Mouse (Mus musculus) forebrain, embryonic 10.5 days (tissue): ENCODE measurements at regions not wholly inside any gene's neighbourhood (a gene's known extent, or its start where the extent isn't known, plus 50 kb on each side); places are given as distances from the start of the nearest gene placed in this dataset.
A peak's percentile ranks its signal among the peaks of the same experiment; 100 is the strongest.

Experiments used
- DNase-seq: peaks from one replicate; pipeline ENCODE4 v3.0.0-alpha.2; 2017; ENCODE audit warnings: low spot score; ENCODE audit errors: extremely low spot score
- H3K27ac ChIP-seq: fragments of 300-500 bp; sonication (generic); 2 replicates; pipeline ENCODE4 v1.5.1; 2016; ENCODE audit warnings: mild to moderate bottlenecking
- H3K27me3 ChIP-seq: fragments of 300-500 bp; sonication (generic); 2 replicates; pipeline ENCODE4 v1.6.1; 2016; ENCODE audit warnings: mild to moderate bottlenecking; ENCODE audit not compliant: poor library complexity, severe bottlenecking
- H3K36me3 ChIP-seq: fragments of 300-500 bp; sonication (generic); replicated peaks from 2 replicates; pipeline ENCODE4 v1.6.1; 2016; ENCODE audit warnings: mild to moderate bottlenecking, moderate library complexity
- H3K4me1 ChIP-seq: fragments of 300-500 bp; sonication (generic); 2 replicates; pipeline ENCODE4 v1.6.1; 2016
- H3K4me3 ChIP-seq: fragments of 300-500 bp; sonication (generic); 2 replicates; pipeline ENCODE4 v1.5.1; 2016; ENCODE audit warnings: mild to moderate bottlenecking, moderate library complexity
- H3K9me3 ChIP-seq: fragments of 300-500 bp; sonication (generic); 2 replicates; pipeline ENCODE4 v1.6.1; 2016; ENCODE audit warnings: mild to moderate bottlenecking, moderate library complexity
- WGBS: fragments of 180-500 bp; shearing (Covaris S2); methylation state at CpG from one replicate; pipeline ENCODE4 v1.1.7; 2016; 5-methylcytosine and 5-hydroxymethylcytosine counted together

DNA sequence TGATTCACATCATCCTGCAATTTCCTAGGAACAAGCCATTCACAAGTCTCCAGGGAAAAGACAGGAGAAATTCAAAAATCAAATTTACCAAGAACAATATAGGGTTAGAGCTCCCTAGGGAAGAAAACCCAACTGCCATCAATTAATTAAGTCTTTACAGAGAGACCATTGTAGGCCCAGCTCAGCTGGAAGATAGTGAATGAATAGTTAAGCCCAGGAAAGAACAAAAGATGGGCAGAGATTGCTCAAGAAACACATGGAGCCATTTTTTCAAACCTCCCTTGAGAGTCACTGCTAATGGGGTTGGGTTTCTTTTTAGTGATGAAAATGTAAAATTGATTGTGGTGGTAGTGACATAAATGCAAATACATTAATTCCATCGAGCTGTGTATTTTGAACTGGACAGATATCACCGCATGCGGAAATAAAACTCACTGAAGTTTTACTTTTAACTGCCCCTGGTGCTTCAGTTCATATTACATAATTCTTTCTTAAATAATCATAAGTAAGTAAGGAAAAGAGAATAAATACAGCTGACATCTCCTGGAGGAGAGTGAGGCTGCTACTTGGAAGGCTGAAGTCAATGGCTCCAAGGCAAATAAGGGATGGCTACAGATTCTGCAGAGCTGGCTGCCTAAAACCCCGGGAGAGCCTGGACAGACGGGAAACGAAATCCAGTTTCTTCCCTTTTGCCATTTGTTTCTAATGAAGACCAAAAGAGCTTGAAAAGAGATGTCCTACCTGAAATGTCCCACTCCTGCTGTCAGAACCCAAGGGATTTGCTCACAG, 106.5 kb downstream of the Fzd1 start:
- Histone ChIP-seq H3K9me3 (no peaks in the 10 kb centered on the region), H3K36me3 (no peaks in the 10 kb centered on the region), H3K27me3 (peaks cover 15% of the 10 kb centered on the region; the same call in 1 of the 2 replicates), H3K4me3 (no peak overlapping the region), H3K4me1 (peaks cover 24% of the 10 kb centered on the region), H3K27ac (peak overlapping the region; percentile 76)
- DNase-seq, result no peak
- WGBS, result 47% methylated on average over 6 of the region's 6 CpGs

- no peak for DNase-seq
- Histone ChIP-seq H3K27ac (0 out of 2 replicates have a peak overlapping the region, but pooled peaks have one; percentile 35), H3K4me1 (peaks cover 24% of the 10 kb centered on the region), H3K4me3 (no peak overlapping the region), H3K27me3 (peaks cover 15% of the 10 kb centered on the region; the same call in 1 of the 2 replicates), H3K36me3 (no peaks in the 10 kb centered on the region), H3K9me3 (no peaks in the 10 kb centered on the region)
- 62% methylated on average over 3 of the region's 3 CpGs for WGBS
These were observed 107.1 kb downstream of the Fzd1 start for GRCm38 (mm10) chr5:4650709-4651108.

DNA sequence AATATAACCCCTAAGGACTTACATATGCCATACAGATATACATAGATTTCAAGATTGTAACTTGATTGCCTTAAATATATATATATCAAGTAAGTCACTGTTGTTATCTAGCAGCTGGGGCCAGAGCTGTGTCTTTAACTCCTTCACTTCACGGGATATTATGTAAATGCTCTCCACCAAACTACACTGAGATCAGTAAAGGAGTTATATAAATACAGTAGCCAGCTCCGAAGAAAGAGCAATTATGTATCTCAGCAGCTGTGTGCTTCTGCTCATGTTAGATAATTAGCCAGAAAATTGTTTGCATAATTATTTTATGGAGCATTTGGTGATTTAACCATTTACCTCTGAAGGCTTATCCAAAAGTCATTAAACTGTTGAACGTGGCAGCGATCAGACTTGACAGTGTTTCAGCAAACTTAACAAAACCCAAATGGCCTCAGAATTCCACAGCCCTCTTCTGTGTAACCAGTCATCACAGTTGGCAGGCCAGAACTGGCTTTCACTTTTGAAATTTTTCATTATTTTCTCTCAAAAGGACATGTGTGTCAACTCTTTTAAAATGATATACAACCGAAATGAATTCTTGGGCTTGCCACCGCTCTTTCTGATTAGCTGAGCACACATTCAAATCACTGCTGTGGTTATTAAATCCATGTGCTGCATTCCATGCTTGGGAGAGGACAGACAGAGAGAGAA, 107.8 kb downstream of the Fzd1 start:
- Histone ChIP-seq H3K27me3 (peaks cover 15% of the 10 kb centered on the region; the same call in 1 of the 2 replicates), H3K36me3 (no peaks in the 10 kb centered on the region), H3K4me1 (peaks cover 24% of the 10 kb centered on the region), H3K4me3 (no peak overlapping the region), H3K27ac (no peak overlapping the region), H3K9me3 (no peaks in the 10 kb centered on the region)
- no peak for DNase-seq
- WGBS, result 67% methylated on average over 6 of the region's 6 CpGs

DNA sequence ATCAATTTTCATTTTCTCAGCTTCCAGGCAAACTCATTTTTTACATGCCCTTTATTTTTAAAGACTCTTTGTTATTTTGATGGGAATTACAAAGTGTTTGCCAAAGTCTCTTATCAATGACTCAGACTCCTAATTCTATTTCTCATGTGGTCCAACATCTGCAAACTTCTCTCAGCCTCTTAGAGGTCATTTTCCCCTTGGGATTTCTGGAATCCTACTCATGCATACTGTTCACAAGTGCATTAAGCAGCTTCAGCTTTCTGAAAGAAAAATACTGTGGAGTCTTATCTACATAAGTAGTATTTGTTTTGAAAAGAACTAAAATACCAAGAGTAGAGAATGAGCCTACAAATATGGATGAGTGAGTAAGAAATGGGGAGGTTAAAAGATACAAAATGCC, 116.8 kb downstream of the Fzd1 start:
- Histone ChIP-seq H3K36me3 (no peaks in the 10 kb centered on the region), H3K4me1 (no peaks in the 10 kb centered on the region), H3K27ac (no peak overlapping the region), H3K9me3 (no peaks in the 10 kb centered on the region), H3K27me3 (no peaks in the 10 kb centered on the region), H3K4me3 (no peak overlapping the region)
- DNase-seq, result no peak

DNA sequence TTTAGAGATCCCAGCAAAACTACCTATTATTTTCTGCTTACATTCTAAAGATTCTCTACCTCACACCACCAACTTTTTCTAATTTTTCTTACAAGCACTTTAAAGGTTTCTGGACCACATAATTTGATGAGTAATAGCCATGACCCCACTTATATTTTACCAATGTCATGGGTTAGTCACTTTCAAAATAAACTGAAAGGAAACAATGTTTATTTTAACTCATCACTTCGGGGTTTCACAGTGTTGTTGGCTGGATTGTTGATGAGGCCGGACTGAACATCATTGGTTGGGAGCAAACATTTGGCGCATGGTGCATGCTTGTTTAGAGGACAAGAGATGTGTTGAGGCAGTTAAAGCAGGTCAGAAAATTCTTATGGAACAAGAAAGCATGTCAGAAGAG, 124.1 kb downstream of the Fzd1 start:
- H3K9me3 ChIP-seq, result no peaks in the 10 kb centered on the region
- H3K4me1 ChIP-seq, result 0 out of 2 replicates have a peak, but pooled peaks cover 2% of the 10 kb centered on the region
- H3K27ac ChIP-seq, result no peak overlapping the region
- H3K4me3 ChIP-seq, result no peak overlapping the region
- 89% methylated on average over 3 of the region's 3 CpGs for WGBS
- H3K27me3 ChIP-seq, result no peaks in the 10 kb centered on the region
- no peaks in the 10 kb centered on the region for H3K36me3 ChIP-seq
- DNase-seq, result no peak

GRCm38 (mm10) chr5:4625206-4625605, 132.6 kb downstream of the Fzd1 start:
- 89% methylated on average over 6 of the region's 6 CpGs for WGBS
- no peak overlapping the region for H3K27ac ChIP-seq
- H3K4me3 ChIP-seq, result no peak overlapping the region
- no peaks in the 10 kb centered on the region for H3K36me3 ChIP-seq
- peaks cover 7% of the 10 kb centered on the region for H3K4me1 ChIP-seq
- no peaks in the 10 kb centered on the region for H3K9me3 ChIP-seq
- no peaks in the 10 kb centered on the region for H3K27me3 ChIP-seq
- no peak for DNase-seq

DNA sequence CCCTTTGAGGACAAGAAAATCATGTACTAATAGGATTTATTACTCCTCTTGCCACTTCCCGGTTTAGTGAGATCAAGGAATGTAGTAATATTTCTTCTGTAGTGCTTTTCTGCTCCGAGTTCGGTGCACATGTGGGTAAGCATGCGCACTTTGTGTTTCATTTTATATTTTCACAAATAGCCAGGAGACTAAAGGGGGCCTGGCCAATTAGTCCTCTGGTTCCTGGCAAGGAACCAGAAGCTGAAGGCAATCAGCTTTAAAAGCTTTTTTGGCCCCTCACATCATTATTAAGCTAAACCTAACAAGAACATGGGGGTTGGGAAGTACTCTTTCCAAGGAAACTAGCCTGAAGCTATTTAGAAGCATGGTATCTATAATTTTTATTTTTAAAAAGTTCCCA, 134.2 kb downstream of the Fzd1 start:
- Histone ChIP-seq H3K4me3 (no peak overlapping the region), H3K36me3 (no peaks in the 10 kb centered on the region), H3K4me1 (peaks cover 7% of the 10 kb centered on the region), H3K27me3 (no peaks in the 10 kb centered on the region), H3K9me3 (no peaks in the 10 kb centered on the region), H3K27ac (peak overlapping the region; percentile 48; the same call in 1 of the 2 replicates)
- 73% methylated on average over 4 of the region's 4 CpGs for WGBS
- DNase-seq, result no peak

DNA sequence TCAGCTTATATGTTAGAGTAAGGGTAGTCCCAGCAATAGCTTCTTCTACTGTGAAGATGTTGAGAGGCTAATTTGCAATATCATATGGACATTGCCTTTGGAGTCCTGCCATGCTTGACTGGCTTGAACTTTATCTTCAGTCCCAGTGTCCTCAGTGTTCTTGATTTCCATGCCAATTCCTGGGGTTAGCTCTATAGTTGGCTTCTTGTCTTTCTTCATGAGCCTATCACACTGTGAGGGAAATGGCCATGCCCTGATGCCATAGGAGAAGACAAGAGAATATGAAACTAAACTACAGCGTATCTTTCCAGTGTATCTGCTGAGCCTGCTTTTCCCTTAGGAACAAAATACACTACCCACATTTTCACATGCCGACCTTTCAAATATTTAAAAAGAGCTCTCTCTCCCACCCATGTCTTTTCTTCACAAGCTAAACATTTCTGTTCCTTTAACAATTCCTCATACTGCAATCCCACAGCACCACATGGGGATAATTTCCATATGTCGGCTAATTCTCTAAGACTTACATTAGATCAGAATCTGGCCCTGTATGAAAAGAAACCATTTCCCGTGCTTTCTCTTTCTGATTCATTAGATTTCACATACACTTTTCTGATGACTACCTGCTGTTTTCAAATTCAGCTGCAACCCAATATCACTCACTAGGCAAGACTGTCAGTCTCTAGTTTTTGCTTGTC, 137.2 kb downstream of the Fzd1 start:
- Histone ChIP-seq H3K36me3 (no peaks in the 10 kb centered on the region), H3K9me3 (no peaks in the 10 kb centered on the region), H3K27me3 (no peaks in the 10 kb centered on the region), H3K4me3 (no peak overlapping the region), H3K27ac (no peak overlapping the region), H3K4me1 (peaks cover 7% of the 10 kb centered on the region)
- DNase-seq, result no peak
- WGBS, result 87% methylated on average over 4 of the region's 4 CpGs

DNA sequence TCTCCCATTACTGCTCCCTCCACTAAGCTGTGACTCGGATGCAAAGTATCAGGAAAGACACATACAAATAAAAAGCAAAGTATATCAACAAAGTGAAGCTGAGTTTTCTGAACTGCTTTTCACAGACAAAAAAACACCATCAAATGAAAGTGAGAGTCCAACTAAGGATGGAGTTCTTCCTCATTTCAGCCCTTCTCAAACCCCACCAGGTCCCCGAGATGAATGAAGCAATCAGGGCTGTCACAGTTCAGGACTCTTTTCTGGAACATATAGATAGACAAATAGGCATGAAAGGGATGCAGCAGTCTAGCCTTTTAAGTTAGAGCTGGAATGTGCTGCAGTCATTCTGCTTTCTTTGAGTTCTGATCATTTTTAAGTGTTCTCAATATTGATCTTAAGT, 142.6 kb downstream of the Fzd1 start:
- Histone ChIP-seq H3K4me1 (no peaks in the 10 kb centered on the region), H3K4me3 (no peak overlapping the region), H3K9me3 (no peaks in the 10 kb centered on the region), H3K27me3 (no peaks in the 10 kb centered on the region), H3K36me3 (no peaks in the 10 kb centered on the region), H3K27ac (no peak overlapping the region)
- DNase-seq, result no peak
- 91% methylated on average over 2 of the region's 2 CpGs for WGBS

GRCm38 (mm10) chr5:4597471-4597870, 160.4 kb downstream of the Fzd1 start:
- H3K27me3 ChIP-seq, result no peaks in the 10 kb centered on the region
- 92% methylated on average over 3 of the region's 3 CpGs for WGBS
- DNase-seq, result no peak
- no peaks in the 10 kb centered on the region for H3K9me3 ChIP-seq
- H3K36me3 ChIP-seq, result no peaks in the 10 kb centered on the region
- H3K27ac ChIP-seq, result no peak overlapping the region
- H3K4me1 ChIP-seq, result no peaks in the 10 kb centered on the region
- H3K4me3 ChIP-seq, result no peak overlapping the region

DNA sequence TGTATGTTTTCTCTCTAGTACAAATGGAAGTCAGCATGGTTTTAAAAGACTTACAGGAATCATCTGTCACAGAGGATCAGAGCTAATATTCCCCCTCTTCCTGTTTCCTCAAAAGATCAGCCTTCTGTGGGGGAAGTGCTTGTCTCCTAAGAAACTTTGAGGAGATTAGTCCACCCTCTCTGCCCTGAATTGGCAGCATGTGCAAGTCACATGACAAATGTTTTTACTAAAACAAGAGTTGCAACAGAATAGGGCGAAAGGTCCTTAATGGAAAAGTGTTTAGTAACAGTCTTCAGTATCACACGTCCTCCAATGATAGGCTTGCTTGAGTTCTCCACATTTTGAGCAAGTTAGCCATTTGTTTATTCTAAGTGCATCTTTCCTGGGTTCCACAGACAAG, 162.8 kb downstream of the Fzd1 start:
- 82% methylated on average over 2 of the region's 2 CpGs for WGBS

GRCm38 (mm10) chr5:4594562-4594961, 163.3 kb downstream of the Fzd1 start:
- WGBS, result 84% methylated on average over 2 of the region's 2 CpGs
- H3K36me3 ChIP-seq, result no peaks in the 10 kb centered on the region
- DNase-seq, result no peak
- H3K27me3 ChIP-seq, result no peaks in the 10 kb centered on the region
- no peaks in the 10 kb centered on the region for H3K9me3 ChIP-seq
- H3K4me1 ChIP-seq, result no peaks in the 10 kb centered on the region
- H3K27ac ChIP-seq, result no peak overlapping the region
- no peak overlapping the region for H3K4me3 ChIP-seq

More for the DNA sequence above, 162.8 kb downstream of the Fzd1 start:
- no peaks in the 10 kb centered on the region for H3K27me3 ChIP-seq
- DNase-seq, result no peak
- no peaks in the 10 kb centered on the region for H3K9me3 ChIP-seq
- H3K27ac ChIP-seq, result no peak overlapping the region
- no peaks in the 10 kb centered on the region for H3K36me3 ChIP-seq
- H3K4me3 ChIP-seq, result no peak overlapping the region
- H3K4me1 ChIP-seq, result no peaks in the 10 kb centered on the region
